Mouse (Mus musculus) forebrain, embryonic 16.5 days (tissue): ENCODE measurements at regions not wholly inside any gene's neighbourhood (a gene's known extent, or its start where the extent isn't known, plus 50 kb on each side); places are given as distances from the start of the nearest gene placed in this dataset.

ENCODE experiments used
- ATAC-seq: fragments of 200-750 bp; cut with Nextera tagmentation; 2 replicates; pipeline ENCODE4 v1.8.0; 2017; ENCODE audit warnings: mild to moderate bottlenecking, moderate library complexity
- H3K27ac ChIP-seq: fragments of 300-500 bp; sonication (generic); 2 replicates; pipeline ENCODE4 v1.5.1; 2014; ENCODE audit warnings: low read length, control low read depth
- H3K27me3 ChIP-seq: fragments of 300-500 bp; sonication (generic); replicated peaks from 2 replicates; pipeline ENCODE4 v1.6.1; 2014; ENCODE audit warnings: low read length; ENCODE audit not compliant: control insufficient read depth, insufficient read depth
- H3K36me3 ChIP-seq: fragments of 300-500 bp; sonication (generic); 2 replicates; pipeline ENCODE4 v1.6.1; 2014; ENCODE audit not compliant: control insufficient read depth, insufficient read depth
- H3K4me1 ChIP-seq: fragments of 300-500 bp; sonication (generic); replicated peaks from 2 replicates; pipeline ENCODE4 v1.6.1; 2014; ENCODE audit warnings: low read length; ENCODE audit not compliant: control insufficient read depth, insufficient read depth
- H3K4me2 ChIP-seq: fragments of 300-500 bp; sonication (generic); 2 replicates; pipeline ENCODE4 v1.6.1; 2014; ENCODE audit warnings: mild to moderate bottlenecking, low read length, control low read depth
- H3K4me3 ChIP-seq: fragments of 300-500 bp; sonication (generic); replicated peaks from 2 replicates; pipeline ENCODE4 v1.5.1; 2014; ENCODE audit warnings: mild to moderate bottlenecking, low read length, control low read depth
- H3K9ac ChIP-seq: fragments of 300-500 bp; sonication (generic); replicated peaks from 2 replicates; pipeline ENCODE4 v1.6.1; 2014; ENCODE audit warnings: low read depth, low read length, control low read depth
- H3K9me3 ChIP-seq: fragments of 300-500 bp; sonication (generic); 2 replicates; pipeline ENCODE4 v1.6.1; 2016; ENCODE audit warnings: low read length; ENCODE audit not compliant: control insufficient read depth
- WGBS: fragments of 180-500 bp; shearing (Covaris S2); extraction: QIAGEN DNeasy Blood & Tissue Kit; methylation state at CpG from one replicate; pipeline ENCODE4 v1.1.7; 2014; 5-methylcytosine and 5-hydroxymethylcytosine counted together

- 94% methylated on average over 1 of the region's 1 CpGs for WGBS
- Histone ChIP-seq H3K4me1 (no peaks in the 10 kb centered on the region), H3K36me3 (no peaks in the 10 kb centered on the region), H3K27ac (no peak overlapping the region), H3K4me2 (no peak overlapping the region), H3K9ac (no peak overlapping the region), H3K27me3 (no peaks in the 10 kb centered on the region), H3K9me3 (no peaks in the 10 kb centered on the region; the same call in 1 of the 2 replicates), H3K4me3 (no peak overlapping the region)
- no peak for ATAC-seq
Measured at GRCm38 (mm10) chr2:137681762-137682161, 565.3 kb upstream of the Jag1 start.

DNA sequence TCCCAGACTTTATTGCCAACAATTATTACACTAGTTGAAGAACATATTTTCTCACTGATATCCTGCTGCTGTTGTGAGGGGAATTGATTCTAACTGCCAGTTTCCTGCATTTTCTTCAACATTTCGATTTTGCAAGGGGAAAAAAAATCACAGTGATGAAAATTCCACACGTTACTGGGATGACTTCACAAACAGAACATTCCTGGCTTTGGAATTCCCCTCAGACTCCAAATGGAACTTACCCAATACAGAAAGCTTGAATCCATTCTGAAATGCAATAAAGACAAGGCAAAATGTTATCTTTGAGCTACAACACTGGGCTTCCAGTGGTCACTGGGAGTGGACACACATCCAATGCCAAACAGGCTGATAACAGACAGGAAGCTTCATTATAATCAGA is 546.7 kb upstream of the Jag1 start:
- no peaks in the 10 kb centered on the region for H3K4me1 ChIP-seq
- no peaks in the 10 kb centered on the region for H3K9me3 ChIP-seq
- H3K36me3 ChIP-seq: no peaks in the 10 kb centered on the region
- WGBS: 53% methylated on average over 2 of the region's 2 CpGs
- H3K9ac ChIP-seq: no peak overlapping the region
- no peak overlapping the region for H3K4me3 ChIP-seq
- no peak overlapping the region for H3K4me2 ChIP-seq
- no peak for ATAC-seq
- H3K27me3 ChIP-seq: no peaks in the 10 kb centered on the region
- no peak overlapping the region for H3K27ac ChIP-seq

- H3K9ac ChIP-seq: no peak overlapping the region
- H3K4me2 ChIP-seq: no peak overlapping the region
- no peak overlapping the region for H3K27ac ChIP-seq
- WGBS: 80% methylated on average over 2 of the region's 2 CpGs
- H3K27me3 ChIP-seq: no peaks in the 10 kb centered on the region
- no peak for ATAC-seq
- H3K4me3 ChIP-seq: no peak overlapping the region
- no peaks in the 10 kb centered on the region for H3K36me3 ChIP-seq
- H3K4me1 ChIP-seq: no peaks in the 10 kb centered on the region
- H3K9me3 ChIP-seq: no peaks in the 10 kb centered on the region
Measured at GRCm38 (mm10) chr2:137662216-137662615, 545.8 kb upstream of the Jag1 start.

DNA sequence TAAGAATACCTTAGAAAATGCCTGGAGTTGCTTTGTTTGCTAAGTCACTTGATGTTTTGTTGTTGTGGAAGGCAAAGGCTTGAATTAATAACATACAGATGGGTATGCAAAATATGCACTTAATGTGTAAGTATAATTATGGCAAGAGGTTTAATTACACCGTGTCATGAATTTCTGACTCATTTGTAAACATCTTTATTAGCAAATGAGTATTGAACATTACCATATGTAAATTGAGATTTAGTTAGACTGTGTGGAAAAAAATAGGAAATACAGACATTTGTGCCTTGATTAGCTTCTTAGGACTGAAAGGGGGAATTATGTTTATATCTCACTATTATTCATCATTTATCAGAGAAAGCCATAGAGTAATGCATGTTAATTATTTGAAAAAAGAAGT is 544.0 kb upstream of the Jag1 start:
- H3K27me3 ChIP-seq: no peaks in the 10 kb centered on the region
- no peaks in the 10 kb centered on the region for H3K4me1 ChIP-seq
- peak; percentile 52; the same call in 1 of the 2 replicates for ATAC-seq
- no peaks in the 10 kb centered on the region for H3K9me3 ChIP-seq
- H3K9ac ChIP-seq: no peak overlapping the region
- H3K4me3 ChIP-seq: no peak overlapping the region
- no peak overlapping the region for H3K27ac ChIP-seq
- 39% methylated on average over 1 of the region's 1 CpGs for WGBS
- H3K36me3 ChIP-seq: no peaks in the 10 kb centered on the region
- no peak overlapping the region for H3K4me2 ChIP-seq

- no peaks in the 10 kb centered on the region for H3K36me3 ChIP-seq
- no peak overlapping the region for H3K27ac ChIP-seq
- no peaks in the 10 kb centered on the region for H3K27me3 ChIP-seq
- H3K9ac ChIP-seq: no peak overlapping the region
- H3K4me3 ChIP-seq: no peak overlapping the region
- no peaks in the 10 kb centered on the region for H3K9me3 ChIP-seq
- H3K4me1 ChIP-seq: no peaks in the 10 kb centered on the region
- ATAC-seq: no peak
- WGBS: 83% methylated on average over 3 of the region's 3 CpGs
- no peak overlapping the region for H3K4me2 ChIP-seq
Measured at GRCm38 (mm10) chr2:137654296-137654695, 537.9 kb upstream of the Jag1 start.

GRCm38 (mm10) chr2:137644160-137644559 is 527.7 kb upstream of the Jag1 start:
- 74% methylated on average over 2 of the region's 2 CpGs for WGBS
- Histone ChIP-seq H3K4me2 (no peak overlapping the region), H3K9me3 (no peaks in the 10 kb centered on the region), H3K27ac (no peak overlapping the region), H3K9ac (no peak overlapping the region), H3K4me3 (no peak overlapping the region), H3K36me3 (no peaks in the 10 kb centered on the region), H3K4me1 (no peaks in the 10 kb centered on the region), H3K27me3 (no peaks in the 10 kb centered on the region)
- no peak for ATAC-seq

DNA sequence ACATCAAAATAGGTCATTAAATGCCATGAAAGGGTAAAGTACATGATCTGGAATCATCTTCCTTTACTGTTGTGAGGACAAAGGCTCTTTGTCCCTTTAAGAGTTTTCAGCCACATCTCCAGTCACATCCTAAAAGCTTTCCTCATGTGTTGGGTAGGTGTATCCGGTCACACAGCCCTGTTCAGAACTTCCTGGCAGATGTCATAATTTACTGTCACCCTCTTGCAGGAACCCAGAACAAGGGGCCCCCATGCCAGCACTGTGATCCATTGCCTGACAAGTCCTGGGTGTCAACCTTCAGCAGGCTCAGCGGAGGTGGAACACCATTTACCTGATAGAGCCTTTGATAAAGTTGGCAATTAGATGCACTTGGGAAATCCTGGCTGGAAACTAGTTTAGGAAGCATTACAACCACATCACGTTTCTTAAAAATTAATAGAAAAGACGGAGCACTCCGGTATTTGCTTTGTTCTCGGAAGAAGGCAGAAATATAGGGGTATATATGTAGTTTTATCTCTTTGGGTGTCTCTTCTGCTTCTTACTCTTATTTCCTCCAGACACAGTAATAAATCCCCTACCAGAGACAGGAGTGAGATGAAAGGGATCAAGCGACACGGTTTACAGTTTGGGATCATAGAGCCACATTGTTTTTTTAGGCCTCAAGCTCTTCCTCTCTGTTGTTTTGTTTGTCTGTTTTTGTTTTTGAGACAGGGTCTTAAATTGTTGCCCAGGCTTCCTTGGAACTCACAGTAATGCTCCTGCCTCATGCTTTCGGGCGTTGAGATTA is 527.0 kb upstream of the Jag1 start:
- H3K36me3 ChIP-seq: no peaks in the 10 kb centered on the region
- no peaks in the 10 kb centered on the region for H3K9me3 ChIP-seq
- 89% methylated on average over 10 of the region's 10 CpGs for WGBS
- H3K27ac ChIP-seq: no peak overlapping the region
- no peak overlapping the region for H3K9ac ChIP-seq
- no peak overlapping the region for H3K4me2 ChIP-seq
- ATAC-seq: no peak
- H3K4me1 ChIP-seq: no peaks in the 10 kb centered on the region
- no peaks in the 10 kb centered on the region for H3K27me3 ChIP-seq
- no peak overlapping the region for H3K4me3 ChIP-seq

- WGBS: 70% methylated on average over 4 of the region's 4 CpGs
Measured at GRCm38 (mm10) chr2:137635019-137635621, 518.7 kb upstream of the Jag1 start.

GRCm38 (mm10) chr2:137616637-137617036 is 500.2 kb upstream of the Jag1 start:
- Histone ChIP-seq H3K27ac (no peak overlapping the region), H3K9me3 (no peaks in the 10 kb centered on the region), H3K9ac (no peak overlapping the region), H3K4me2 (no peak overlapping the region), H3K4me1 (no peaks in the 10 kb centered on the region), H3K4me3 (no peak overlapping the region), H3K36me3 (no peaks in the 10 kb centered on the region), H3K27me3 (no peaks in the 10 kb centered on the region)
- no peak for ATAC-seq
- 70% methylated on average over 3 of the region's 3 CpGs for WGBS

More at GRCm38 (mm10) chr2:137635019-137635621, 518.7 kb upstream of the Jag1 start:
- no peaks in the 10 kb centered on the region for H3K36me3 ChIP-seq
- no peak for ATAC-seq
- no peak overlapping the region for H3K4me2 ChIP-seq
- H3K4me1 ChIP-seq: no peaks in the 10 kb centered on the region
- H3K9ac ChIP-seq: no peak overlapping the region
- no peaks in the 10 kb centered on the region for H3K27me3 ChIP-seq
- no peak overlapping the region for H3K27ac ChIP-seq
- no peaks in the 10 kb centered on the region for H3K9me3 ChIP-seq
- no peak overlapping the region for H3K4me3 ChIP-seq
